Mouse (Mus musculus) Muller cell, postnatal 12 days (primary cell): Measurements from ENCODE around the gene Prdx1.
A peak's percentile ranks its signal among the peaks of the same experiment; 100 is the strongest.
"Not testable (repeated sequence)": the region's sequence is repeated elsewhere in the genome, so short reads cannot be mapped to it uniquely, and the experiment has no call there.

Experiments used
- DNase-seq: peaks from one replicate; pipeline ENCODE4 v3.0.0-alpha.2; 2015; ENCODE audit errors: inconsistent ontology term

The Prdx1 gene

GRCm38 (mm10) chr4:116677808-116678207 lies 7.5 kb upstream of the Prdx1 start:
- DNase-seq = no peak

DNA sequence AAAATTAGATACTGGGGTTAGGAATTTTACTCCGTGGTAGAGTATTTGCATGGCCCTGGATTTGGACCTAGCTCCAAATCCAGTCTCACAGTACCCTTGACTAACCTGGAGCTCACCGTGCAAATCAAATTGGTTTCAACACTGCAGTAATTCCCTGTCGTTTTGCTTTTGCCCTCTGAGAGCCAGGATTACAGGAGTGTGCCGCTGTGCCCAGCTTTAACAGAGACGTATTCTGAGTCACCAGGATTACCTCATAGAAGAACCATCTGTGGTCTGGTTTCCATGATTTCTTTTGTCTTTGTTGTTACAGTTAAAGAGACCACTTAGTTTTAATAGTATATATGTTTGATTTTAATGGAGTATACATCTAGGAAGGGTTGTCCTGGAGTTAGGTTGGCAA lies 6.2 kb upstream of the Prdx1 start:
- DNase-seq = no peak

- not testable (repeated sequence) for DNase-seq
Measured at GRCm38 (mm10) chr4:116680521-116680920, 4.8 kb upstream of the Prdx1 start.

DNA sequence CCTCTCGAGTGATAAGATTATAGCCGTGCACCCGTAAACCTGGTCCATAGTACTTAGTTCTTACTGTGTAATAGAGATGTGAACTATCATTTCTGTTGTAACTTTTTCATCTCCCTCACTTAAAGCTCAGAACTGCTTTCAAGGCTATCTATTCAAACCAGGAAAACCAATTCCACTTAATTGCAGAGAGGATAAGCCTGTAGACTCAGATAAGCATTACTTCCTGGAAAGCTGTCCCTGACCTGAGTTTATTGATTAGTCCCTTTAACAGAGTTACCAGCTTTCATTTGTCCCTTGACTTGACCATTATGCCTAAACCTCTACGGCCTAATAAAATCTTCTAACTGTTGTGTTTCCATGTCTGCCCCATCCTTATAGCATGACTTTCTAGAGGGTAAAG lies 1.4 kb upstream of the Prdx1 start:
- no peak for DNase-seq

DNA sequence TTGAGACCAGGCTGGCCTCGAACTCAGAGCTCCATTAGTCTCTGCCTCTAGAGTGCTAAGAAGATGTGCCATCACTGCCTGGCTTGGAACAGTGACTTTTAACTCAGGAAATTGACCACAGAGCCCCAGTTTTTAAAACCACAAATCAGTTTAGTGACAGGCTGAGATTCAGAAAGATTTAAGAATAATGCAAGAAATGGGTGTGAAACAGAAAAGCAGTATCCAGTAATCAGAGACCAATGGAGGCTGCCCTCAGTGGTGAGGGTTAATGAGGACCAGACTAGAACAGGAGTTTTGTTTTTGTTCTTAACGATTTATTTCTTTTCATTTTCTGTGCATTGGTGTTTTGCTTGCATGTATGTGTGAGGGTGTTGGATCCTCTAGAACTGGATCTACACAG lies 679 bp upstream of the Prdx1 start:
- no peak for DNase-seq

GRCm38 (mm10) chr4:116687041-116687440 lies 1.7 kb downstream of the Prdx1 start:
- DNase-seq = peak; percentile 47

DNA sequence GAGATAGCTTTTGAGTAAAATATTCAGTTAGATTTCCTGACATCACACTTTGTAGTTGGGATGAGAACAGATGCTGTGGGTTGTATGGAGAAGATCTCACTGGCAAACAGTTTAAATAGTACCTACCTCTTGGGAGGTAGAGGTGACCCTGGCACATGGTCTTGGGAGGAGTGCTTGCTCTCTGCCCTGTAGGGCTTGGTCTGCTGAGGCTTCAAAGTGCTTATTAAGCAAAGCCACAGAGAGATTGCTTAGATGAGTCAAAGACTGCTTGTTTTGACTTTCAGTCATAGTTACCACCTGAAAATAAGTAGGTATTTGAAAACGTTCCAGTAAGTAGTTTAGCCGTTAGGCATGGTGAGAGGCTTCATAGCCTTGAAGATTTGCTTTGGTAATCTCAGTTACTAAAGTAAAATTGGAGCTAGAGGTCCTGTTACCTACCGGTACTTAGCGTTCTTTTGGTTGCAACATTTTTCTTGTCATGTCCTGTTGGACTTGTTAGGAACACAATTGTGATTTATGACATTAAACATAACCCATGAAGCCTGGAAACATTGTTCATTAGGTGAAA lies 4.0 kb downstream of the Prdx1 start:
- DNase-seq = no peak

GRCm38 (mm10) chr4:116692146-116692545 lies 6.8 kb downstream of the Prdx1 start:
- no peak for DNase-seq

DNA sequence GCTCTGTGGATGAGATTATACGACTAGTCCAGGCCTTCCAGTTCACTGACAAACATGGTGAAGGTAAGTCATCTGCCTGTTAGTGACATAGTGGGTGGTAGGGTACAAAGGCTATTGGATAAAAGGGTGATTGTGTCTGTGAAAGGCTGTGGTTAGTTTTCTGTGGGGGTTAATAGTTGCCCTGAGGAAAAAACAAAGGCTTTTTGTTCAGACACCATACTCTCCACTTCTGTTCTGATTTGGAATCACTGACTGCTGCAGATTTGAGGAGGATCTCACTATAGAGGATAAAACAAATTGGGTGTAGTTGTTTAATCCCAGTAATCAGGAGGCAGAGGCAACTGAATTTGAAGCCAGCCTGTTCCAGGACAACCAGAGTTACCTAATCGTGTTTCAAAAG lies 8.4 kb downstream of the Prdx1 start:
- peak; percentile 62 for DNase-seq

DNA sequence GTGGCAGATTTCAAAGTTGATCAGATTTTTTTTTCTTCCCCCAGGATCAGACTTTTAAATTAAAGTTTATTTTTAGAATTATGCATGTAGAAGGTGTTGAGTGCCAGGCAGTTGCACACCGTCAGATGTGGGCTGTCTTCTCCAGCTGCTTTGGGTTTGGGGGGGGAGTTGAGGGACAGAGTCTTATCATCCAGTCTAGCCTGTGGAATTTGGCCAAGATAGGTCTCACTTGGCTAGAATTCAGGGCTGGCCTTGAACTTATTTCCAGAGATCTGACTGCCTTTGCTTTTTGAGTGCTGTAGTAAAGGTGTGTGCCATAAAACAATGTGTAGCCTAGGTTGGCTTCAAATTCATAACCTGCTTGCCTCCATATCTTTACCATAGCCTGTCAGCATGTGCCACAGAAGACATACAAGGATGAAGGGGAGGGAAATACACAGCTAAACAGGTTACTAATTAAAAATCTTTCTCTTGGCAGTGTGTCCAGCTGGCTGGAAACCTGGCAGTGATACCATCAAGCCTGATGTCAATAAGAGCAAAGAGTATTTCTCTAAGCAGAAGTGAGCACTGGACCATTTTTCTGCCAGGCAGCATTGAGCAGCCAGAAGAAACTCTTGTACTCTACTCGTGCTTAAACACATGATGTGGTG lies 13.5 kb downstream of the Prdx1 start:
- DNase-seq = no peak

- peak; percentile 25 for DNase-seq
Measured at GRCm38 (mm10) chr4:116700964-116701363, 15.6 kb downstream of the Prdx1 start.

DNA sequence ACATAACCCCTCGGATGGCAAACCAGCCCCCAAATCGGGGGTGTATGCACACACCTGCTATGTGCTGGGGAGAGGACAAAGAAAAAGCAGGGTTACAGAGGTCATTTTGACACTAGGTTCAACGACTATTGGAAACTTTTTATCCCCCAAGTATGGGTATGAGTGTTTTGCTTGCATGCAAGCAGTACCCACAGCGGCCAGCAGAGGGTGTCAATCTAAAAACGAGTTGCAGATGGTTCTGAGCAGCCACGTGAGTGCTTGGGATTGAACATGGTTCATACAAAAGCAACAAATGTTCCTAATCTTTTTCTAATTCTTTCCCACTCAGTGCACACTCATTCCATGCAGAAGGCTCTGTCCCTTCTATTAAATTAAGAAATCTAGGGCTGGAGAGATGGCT lies 18.5 kb downstream of the Prdx1 start:
- no peak for DNase-seq

GRCm38 (mm10) chr4:116707666-116708065 lies 22.3 kb downstream of the Prdx1 start:
- DNase-seq = no peak

- DNase-seq = peak; percentile 96
Measured at GRCm38 (mm10) chr4:116708201-116708764, 22.9 kb downstream of the Prdx1 start, which contains the start of the genes Mmachc and Ccdc163. TSS of gene Mmachc (minus strand) at chr4:116708406. TSS of gene Ccdc163 (plus strand) at chr4:116708509.

DNA sequence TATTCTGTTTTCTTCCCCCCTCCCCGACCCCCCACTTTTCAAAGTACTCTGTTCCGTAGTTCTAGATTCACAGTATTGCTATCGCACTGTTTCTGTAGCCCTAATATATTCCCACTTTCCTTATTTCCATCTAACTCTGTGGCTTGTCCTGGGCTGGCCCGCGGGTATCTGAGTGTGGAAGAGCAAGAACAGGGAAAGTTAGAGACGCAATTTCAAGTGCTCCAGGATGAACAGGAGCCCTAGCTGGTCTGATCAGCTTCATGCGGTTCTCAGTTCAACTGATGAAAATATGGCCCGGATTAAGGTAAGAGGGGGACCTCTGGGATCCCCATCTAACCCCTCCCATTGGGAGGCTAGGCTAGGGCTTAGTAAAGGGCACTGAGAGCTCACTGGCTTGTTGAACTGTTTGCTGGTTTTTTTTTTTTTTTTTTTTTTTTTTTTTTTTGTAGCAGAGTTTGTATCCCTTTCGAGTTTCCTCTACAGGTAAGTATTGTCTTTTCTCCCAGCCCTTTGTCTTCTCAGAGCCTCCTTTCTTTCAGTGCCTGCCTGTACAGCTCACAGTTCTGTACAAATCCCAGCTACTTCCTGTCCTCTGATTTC lies 23.5 kb downstream of the Prdx1 start:
- no peak for DNase-seq

- no peak for DNase-seq
Measured at GRCm38 (mm10) chr4:116710154-116710553, 24.8 kb downstream of the Prdx1 start.

DNA sequence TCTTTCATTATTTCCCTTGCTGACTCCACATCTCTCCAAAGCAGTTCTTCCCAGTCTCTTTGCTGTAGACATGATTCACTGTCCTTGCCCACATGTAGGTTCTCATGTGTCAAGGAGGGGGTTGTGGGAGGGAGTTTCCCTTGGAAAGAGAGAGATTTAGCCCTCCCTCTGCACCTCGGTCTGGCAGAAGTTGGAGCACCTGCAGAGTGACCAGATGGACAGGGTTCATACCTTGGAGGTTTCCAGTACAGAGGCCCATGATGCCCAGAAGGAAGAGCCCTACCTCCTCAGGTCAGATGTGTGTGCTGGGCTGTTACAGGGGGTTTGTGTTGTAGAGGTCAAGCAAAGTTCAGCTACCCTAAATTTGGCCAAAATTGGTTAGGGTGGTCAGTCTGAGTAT lies 27.2 kb downstream of the Prdx1 start:
- no peak for DNase-seq

GRCm38 (mm10) chr4:116719396-116719795 lies 34.1 kb downstream of the Prdx1 start:
- peak; percentile 75 for DNase-seq

DNA sequence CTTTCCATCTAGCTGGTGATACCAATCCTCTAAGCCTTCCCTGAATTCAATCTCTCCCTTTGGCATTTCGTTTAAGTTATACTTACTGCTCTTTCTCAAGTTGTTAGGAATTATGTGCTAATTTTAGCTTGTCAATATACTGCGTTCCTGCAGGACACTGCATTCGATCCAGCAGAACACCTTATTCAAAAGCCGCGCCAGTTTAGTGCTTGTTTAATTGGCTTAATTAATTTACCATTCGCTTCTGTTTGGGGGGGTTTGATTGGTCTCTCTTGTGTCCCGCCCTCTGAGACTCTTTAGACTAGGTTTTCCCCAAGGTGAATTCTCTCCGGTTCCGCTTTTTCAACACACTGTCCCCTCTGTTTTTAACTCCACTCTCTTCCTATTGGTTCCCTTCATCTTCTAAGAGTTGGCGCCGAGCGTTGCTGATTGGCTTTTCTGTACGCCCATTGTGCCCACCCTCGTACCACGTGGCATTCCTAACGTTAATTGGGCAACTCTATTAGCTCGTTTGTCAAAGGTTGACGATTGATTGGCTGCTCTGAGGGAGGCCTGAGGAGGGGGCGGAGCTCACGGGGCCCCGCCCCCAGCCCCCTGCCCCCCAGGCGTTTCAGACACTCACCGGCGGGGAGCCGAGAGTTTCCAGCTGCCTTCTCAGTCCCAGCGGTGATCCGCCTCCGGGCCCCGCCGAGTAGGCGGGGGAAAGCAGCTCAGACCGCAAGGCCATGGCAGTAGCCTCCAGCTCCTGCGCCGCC lies 35.2 kb downstream of the Prdx1 start, which contains the start of gene Tesk2:
Gene Tesk2, plus strand, starts transcription at position 606 of the 755 bp plus-strand sequence.
- DNase-seq = peak; percentile 99

DNA sequence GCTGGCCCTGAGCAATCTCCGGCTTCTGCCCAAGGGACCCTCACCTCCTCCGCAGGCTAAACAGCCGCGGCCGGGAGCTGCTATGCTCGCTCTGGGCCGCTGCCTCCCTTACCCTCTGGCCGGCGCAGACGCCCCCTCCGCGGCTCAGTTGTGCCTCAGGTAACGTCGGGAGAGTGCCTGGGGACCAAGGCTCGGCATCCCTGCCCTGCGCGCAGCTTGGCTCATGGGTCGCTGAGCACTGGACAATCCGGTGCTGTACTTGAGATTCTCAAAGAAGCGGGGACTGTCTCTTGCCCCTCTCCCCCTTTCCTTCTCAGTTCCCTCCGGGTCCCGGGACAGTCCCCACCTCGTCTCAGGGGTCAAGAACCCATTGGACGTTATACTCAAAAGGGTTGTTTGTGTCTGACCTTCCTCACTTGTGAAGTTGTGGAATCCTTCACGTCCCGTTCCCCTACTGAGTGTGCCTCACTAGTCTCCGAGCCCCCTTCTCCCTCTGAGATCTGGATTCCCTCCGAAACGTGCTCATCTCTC lies 35.8 kb downstream of the Prdx1 start:
- no peak for DNase-seq

GRCm38 (mm10) chr4:116722230-116722629 lies 36.9 kb downstream of the Prdx1 start:
- no peak for DNase-seq

DNA sequence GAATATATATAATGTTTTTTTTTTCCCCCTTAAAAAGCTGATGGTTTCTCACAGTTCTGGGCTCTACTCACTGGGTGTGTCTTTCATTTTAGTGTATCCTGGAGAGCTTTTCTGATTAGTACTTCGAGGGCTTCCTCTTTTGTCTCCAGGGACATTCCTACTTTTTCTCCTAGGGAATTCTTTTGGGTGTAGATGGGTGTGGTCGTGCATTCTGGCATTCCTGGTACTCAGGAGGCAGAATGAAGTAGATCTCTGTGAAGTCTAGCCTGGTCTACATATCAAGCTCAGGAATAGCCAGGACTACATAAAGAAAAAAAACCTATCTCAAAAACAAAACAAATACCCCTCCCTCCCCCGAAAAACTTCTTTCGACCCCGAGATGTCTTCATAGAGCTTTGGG lies 40.1 kb downstream of the Prdx1 start:
- no peak for DNase-seq
